Mouse (Mus musculus) CH12.LX (cell line): ENCODE data around the gene Dtx3l. TPM values are rescaled to one million over a fixed set of nuclear protein-coding genes. Genes with fewer than 3 reads are reported as not detected.

Experiments used
- BHLHE40 ChIP-seq: IDR thresholded peaks from 2 replicates; pipeline ENCODE4 v1.6.1; 2011; ENCODE audit warnings: mild to moderate bottlenecking, low read depth, low read length, improper control_type of control experiment
- CHD1 ChIP-seq: IDR thresholded peaks from 2 replicates; pipeline ENCODE4 v1.6.1; 2012; ENCODE audit warnings: low read depth, low read length, improper control_type of control experiment, inconsistent platforms
- CHD2 ChIP-seq: IDR thresholded peaks from 2 replicates; pipeline ENCODE4 v1.6.1; 2011; ENCODE audit warnings: low read length, improper control_type of control experiment
- ELF1 ChIP-seq: IDR thresholded peaks from 2 replicates; pipeline ENCODE4 v1.6.1; 2014; ENCODE audit warnings: low read depth, mild to moderate bottlenecking, inconsistent platforms, low read length, improper control_type of control experiment
- GABPA ChIP-seq: IDR thresholded peaks from 2 replicates; pipeline ENCODE4 v1.6.1; 2012; ENCODE audit warnings: low read depth, low read length, improper control_type of control experiment, inconsistent platforms; ENCODE audit not compliant: insufficient replicate concordance
- MAFK ChIP-seq: IDR thresholded peaks from 2 replicates; pipeline ENCODE4 v1.6.1; 2011; ENCODE audit warnings: low read length, improper control_type of control experiment; ENCODE audit not compliant: insufficient replicate concordance
- MAX ChIP-seq: IDR thresholded peaks from 2 replicates; pipeline ENCODE4 v1.6.1; 2011; ENCODE audit warnings: low read length, improper control_type of control experiment
- MAZ ChIP-seq: IDR thresholded peaks from 2 replicates; pipeline ENCODE4 v1.6.1; 2012; ENCODE audit warnings: low read depth, mild to moderate bottlenecking, inconsistent platforms, low read length, improper control_type of control experiment, moderate library complexity
- MYC ChIP-seq: IDR thresholded peaks from 2 replicates; pipeline ENCODE4 v1.6.1; 2011; ENCODE audit warnings: low read depth, mild to moderate bottlenecking, improper control_type of control experiment, low read length
- PAX5 ChIP-seq: IDR thresholded peaks from 2 replicates; pipeline ENCODE4 v1.6.1; 2012; ENCODE audit warnings: low read length, inconsistent platforms, mixed read lengths
- RAD21 ChIP-seq: IDR thresholded peaks from 2 replicates; pipeline ENCODE4 v1.6.1; 2011; ENCODE audit warnings: low read depth, mild to moderate bottlenecking, low read length, improper control_type of control experiment, moderate library complexity
- RCOR1 ChIP-seq: conservative IDR thresholded peaks from 2 replicates; pipeline ENCODE4 v1.6.1; 2012; ENCODE audit warnings: low read depth, mild to moderate bottlenecking, inconsistent platforms, low read length, improper control_type of control experiment
- SIN3A ChIP-seq: IDR thresholded peaks from 2 replicates; pipeline ENCODE4 v1.6.1; 2012; ENCODE audit warnings: low read length, improper control_type of control experiment, inconsistent platforms
- ZKSCAN1 ChIP-seq: IDR thresholded peaks from 2 replicates; pipeline ENCODE4 v1.6.1; 2012; ENCODE audit warnings: low read depth, inconsistent platforms, low read length, improper control_type of control experiment, borderline replicate concordance
- ZMIZ1 ChIP-seq: IDR thresholded peaks from 2 replicates; pipeline ENCODE4 v1.6.1; 2012; ENCODE audit warnings: low read depth, mild to moderate bottlenecking, inconsistent platforms, low read length, improper control_type of control experiment
- polyA plus RNA-seq: library from polyadenylated mRNA; unstranded; fragments of >175 nt; gene quantifications from 2 replicates; pipeline ENCODE4 v1.2.1, GENCODE M21; 2012; ENCODE audit warnings: low read depth; ENCODE audit not compliant: insufficient read length
- total RNA-seq, 2 experiments: library from RNA; depleted of rRNA; stranded (reverse); fragments of 300-350 nt in 1 of 2; fragments of >200 nt in 1 of 2; gene quantifications; 2 replicates each; pipeline ENCODE4 v1.2.3; 2012 to 2014

The Dtx3l gene
- total and polyA plus RNA-seq, 3 experiments, result 14.4 to 21.1 (median 17.4) TPM

DNA sequence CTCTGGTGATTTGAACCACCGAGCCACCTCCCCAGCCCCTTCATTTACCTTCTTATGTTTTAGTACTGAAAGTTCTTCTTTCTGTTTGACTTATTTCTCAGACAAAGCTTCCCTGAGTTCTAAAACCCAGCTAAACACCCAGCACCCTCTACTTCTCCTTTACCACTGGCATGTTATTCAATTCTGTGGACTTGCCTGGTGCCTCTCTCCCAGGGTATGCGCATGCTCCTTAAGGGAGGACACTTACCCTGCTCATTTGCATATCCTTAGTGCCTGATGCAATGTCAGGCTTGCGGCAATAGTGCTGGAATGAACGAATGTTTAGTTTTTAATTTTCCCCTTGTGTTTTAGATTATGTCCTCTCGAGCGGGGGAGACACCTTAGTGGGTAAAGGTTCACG, 50.8 kb downstream of the Dtx3l start (continued):
- TF ChIP-seq PAX5, result no peak
- TF ChIP-seq MAZ, result no peak
- no peak for TF ChIP-seq GABPA
- TF ChIP-seq ELF1, result 0 out of 2 replicates have a peak, but pooled peaks have one; percentile 20
- no peak for TF ChIP-seq RCOR1
- no peak for TF ChIP-seq ZKSCAN1
- no peak for TF ChIP-seq MAFK
- no peak; the same call in 1 of the 2 replicates for TF ChIP-seq BHLHE40
- no peak for TF ChIP-seq SIN3A
- no peak for TF ChIP-seq ZMIZ1
- no peak for TF ChIP-seq MAX
- no peak for TF ChIP-seq CHD1
- TF ChIP-seq MYC, result no peak
- TF ChIP-seq RAD21, result no peak
- TF ChIP-seq CHD2, result no peak

Other genes starting within 250 kb of the Dtx3l start
- 5.7 and 6.4 TPM in 2 replicates for gene Dirc2, start 169.8 kb downstream of the Dtx3l start, total RNA-seq (2012; rRNA removed)
- gene Dirc2, start 169.8 kb downstream of the Dtx3l start, total RNA-seq (2014; rRNA removed), result 6.8 and 7.3 TPM in 2 replicates
- 6.6 and 6.9 TPM in 2 replicates for gene Dirc2, start 169.8 kb downstream of the Dtx3l start, polyA plus RNA-seq
- 15.9 and 18.3 TPM in 2 replicates for gene Hspbap1, start 168.8 kb downstream of the Dtx3l start, total RNA-seq (2012; rRNA removed)
- 12.1 and 13.6 TPM in 2 replicates for gene Hspbap1, start 168.8 kb downstream of the Dtx3l start, total RNA-seq (2014; rRNA removed)
- 15.3 and 17.6 TPM in 2 replicates for gene Hspbap1, start 168.8 kb downstream of the Dtx3l start, polyA plus RNA-seq
- gene Parp14, start 67.6 kb downstream of the Dtx3l start, total RNA-seq (2012; rRNA removed), result 5.5 and 6.0 TPM in 2 replicates
- 3.5 and 3.9 TPM in 2 replicates for gene Parp14, start 67.6 kb downstream of the Dtx3l start, total RNA-seq (2014; rRNA removed)
- 5.9 and 6.4 TPM in 2 replicates for gene Parp14, start 67.6 kb downstream of the Dtx3l start, polyA plus RNA-seq
- 26.1 and 30.3 TPM in 2 replicates for gene Parp9, start 681 bp downstream of the Dtx3l start, total RNA-seq (2012; rRNA removed)
- 53.1 and 56.9 TPM in 2 replicates for gene Parp9, start 681 bp downstream of the Dtx3l start, total RNA-seq (2014; rRNA removed)
- 33.2 and 34.3 TPM in 2 replicates for gene Parp9, start 681 bp downstream of the Dtx3l start, polyA plus RNA-seq
- gene Kpna1, start 39.6 kb upstream of the Dtx3l start, total RNA-seq (2012; rRNA removed), result 22.1 and 29.8 TPM in 2 replicates
- gene Kpna1, start 39.6 kb upstream of the Dtx3l start, total RNA-seq (2014; rRNA removed), result 57.9 and 66.6 TPM in 2 replicates
- 63.9 and 74.1 TPM in 2 replicates for gene Kpna1, start 39.6 kb upstream of the Dtx3l start, polyA plus RNA-seq
- 5.9 and 8.4 TPM in 2 replicates for gene Wdr5b, start 102.0 kb upstream of the Dtx3l start, total RNA-seq (2012; rRNA removed)
- gene Wdr5b, start 102.0 kb upstream of the Dtx3l start, total RNA-seq (2014; rRNA removed), result 7.4 and 8.0 TPM in 2 replicates
- gene Wdr5b, start 102.0 kb upstream of the Dtx3l start, polyA plus RNA-seq, result 5.4 and 6.2 TPM in 2 replicates
- 208 and 419 TPM in 2 replicates for gene Fam162a, start 132.4 kb upstream of the Dtx3l start, total RNA-seq (2012; rRNA removed)
- 358 and 369 TPM in 2 replicates for gene Fam162a, start 132.4 kb upstream of the Dtx3l start, total RNA-seq (2014; rRNA removed)
- gene Fam162a, start 132.4 kb upstream of the Dtx3l start, polyA plus RNA-seq, result 172 and 204 TPM in 2 replicates
- 274 and 280 TPM in 2 replicates for gene Ccdc58, start 132.5 kb upstream of the Dtx3l start, total RNA-seq (2012; rRNA removed)
- 545 and 591 TPM in 2 replicates for gene Ccdc58, start 132.5 kb upstream of the Dtx3l start, total RNA-seq (2014; rRNA removed)
- 188 and 214 TPM in 2 replicates for gene Ccdc58, start 132.5 kb upstream of the Dtx3l start, polyA plus RNA-seq
- not detected in 2 replicates for gene Csta1, start 192.1 kb upstream of the Dtx3l start, total RNA-seq (2012; rRNA removed)
- gene Csta1, start 192.1 kb upstream of the Dtx3l start, total RNA-seq (2014; rRNA removed), result not detected in 2 replicates
- gene Csta1, start 192.1 kb upstream of the Dtx3l start, polyA plus RNA-seq, result not detected in 2 replicates
- gene Stfa2l1, start 217.7 kb upstream of the Dtx3l start, total RNA-seq (2012; rRNA removed), result not detected in 2 replicates
- not detected in 2 replicates for gene Stfa2l1, start 217.7 kb upstream of the Dtx3l start, total RNA-seq (2014; rRNA removed)
- gene Stfa2l1, start 217.7 kb upstream of the Dtx3l start, polyA plus RNA-seq, result not detected in 2 replicates
- gene Gm5483, start 245.1 kb upstream of the Dtx3l start, total RNA-seq (2012; rRNA removed), result not detected in 2 replicates
- gene Gm5483, start 245.1 kb upstream of the Dtx3l start, total RNA-seq (2014; rRNA removed), result 1.0 TPM in 1 of 2 replicates, not detected in the other
- 0.29 and 0.47 TPM in 2 replicates for gene Gm5483, start 245.1 kb upstream of the Dtx3l start, polyA plus RNA-seq